Mouse (Mus musculus) embryonic fibroblast, embryonic 13.5 days (primary cell): ENCODE results near the gene Pex7.

Experiments used
- CTCF ChIP-seq: IDR thresholded peaks from 2 replicates; pipeline ENCODE4 v1.5.1; 2011; ENCODE audit warnings: mild to moderate bottlenecking, control low read depth, low read length, moderate library complexity, borderline replicate concordance; ENCODE audit not compliant: insufficient read depth
- POLR2A ChIP-seq: IDR thresholded peaks from 2 replicates; pipeline ENCODE4 v1.6.1; 2011; ENCODE audit warnings: low read depth, mild to moderate bottlenecking, control low read depth, low read length, moderate library complexity

DNA sequence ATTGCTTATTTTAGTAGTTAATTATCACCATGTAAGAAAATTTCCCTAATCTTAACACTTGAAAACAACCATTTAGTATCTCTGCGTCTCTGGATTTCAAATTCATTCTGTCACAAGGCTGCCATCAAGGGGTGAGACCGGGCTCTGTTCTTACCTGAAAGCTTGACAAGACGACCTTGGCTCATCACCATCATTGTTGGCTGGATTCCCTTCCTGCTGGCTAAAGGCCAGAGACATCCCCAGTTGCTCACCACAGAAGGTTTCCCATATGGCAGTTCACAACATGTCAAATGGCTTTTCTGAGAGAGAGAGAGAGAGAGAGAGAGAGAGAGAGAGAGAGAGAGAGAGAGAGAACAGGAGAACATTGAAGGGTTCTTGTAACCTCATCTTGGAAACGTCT is 14.9 kb upstream of the Pex7 start:
- TF ChIP-seq POLR2A: no peak
- TF ChIP-seq CTCF: no peak
